Mouse (Mus musculus): ENCODE measurements around the gene Trabd2b.

GRCm38 (mm10) chr4:114642469-114642868 lies 235.9 kb downstream of the Trabd2b start:
- TF ChIP-seq CTCF (IDR thresholded peaks at IDR 0.05; ENCODE audit: low read depth) (no peak), EP300 (IDR thresholded peaks at IDR 0.05; ENCODE audit: low read depth) (no peak)

All from heart, postnatal 0 days (tissue).